Mouse (Mus musculus) embryonic fibroblast, embryonic 13.5 days (primary cell): ENCODE results near the gene Gpx7.

Source experiments
- CTCF ChIP-seq: IDR thresholded peaks from 2 replicates; pipeline ENCODE4 v1.5.1; 2011; ENCODE audit warnings: mild to moderate bottlenecking, control low read depth, low read length, moderate library complexity, borderline replicate concordance; ENCODE audit not compliant: insufficient read depth
- POLR2A ChIP-seq: IDR thresholded peaks from 2 replicates; pipeline ENCODE4 v1.6.1; 2011; ENCODE audit warnings: low read depth, mild to moderate bottlenecking, control low read depth, low read length, moderate library complexity

DNA sequence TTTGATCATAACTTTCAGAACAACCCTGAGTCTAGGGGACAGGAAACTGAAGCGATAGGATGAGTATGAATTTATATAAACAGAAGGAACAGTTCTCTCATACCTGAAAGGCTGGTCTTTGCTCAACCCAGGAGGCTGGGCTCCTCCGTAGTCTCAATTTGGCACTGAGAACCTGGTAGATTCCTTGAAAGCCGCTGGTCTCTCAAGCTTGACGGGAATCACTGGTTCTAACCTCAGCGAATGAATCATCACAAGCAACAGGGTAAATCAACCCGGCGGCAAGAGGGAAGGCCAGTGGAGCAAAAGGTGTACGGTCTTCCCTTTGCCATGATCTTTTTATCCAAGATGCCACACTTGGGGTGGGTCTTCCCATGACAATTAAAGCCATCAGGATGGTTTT lies 49.3 kb downstream of the Gpx7 start:
- no peak for TF ChIP-seq POLR2A
- no peak for TF ChIP-seq CTCF
